Mouse (Mus musculus) embryonic stem cell, embryonic (primary cell): ENCODE measurements around the gene Alkbh2.

ENCODE experiments used
- CTCF ChIA-PET, 4 experiments: fragments of 300-600 bp in 2 of 4; fragments of 350-600 bp in 2 of 4; sonication (Branson Sonifier 250); formaldehyde crosslinking; loops; one replicate each; lab custom pipeline; 2022; ENCODE audit warnings: inconsistent platforms in 2 of 4; lab: Charles Lee
- POLR2A ChIA-PET, 4 experiments: fragments of 300-600 bp in 2 of 4; fragments of 350-600 bp in 2 of 4; sonication (Branson Sonifier 250); formaldehyde crosslinking; loops; one replicate each; lab custom pipeline; 2022; ENCODE audit warnings: antibody characterized with exemption in 4 of 4, inconsistent platforms in 1 of 4; lab: Charles Lee

Gene Alkbh2

DNA sequence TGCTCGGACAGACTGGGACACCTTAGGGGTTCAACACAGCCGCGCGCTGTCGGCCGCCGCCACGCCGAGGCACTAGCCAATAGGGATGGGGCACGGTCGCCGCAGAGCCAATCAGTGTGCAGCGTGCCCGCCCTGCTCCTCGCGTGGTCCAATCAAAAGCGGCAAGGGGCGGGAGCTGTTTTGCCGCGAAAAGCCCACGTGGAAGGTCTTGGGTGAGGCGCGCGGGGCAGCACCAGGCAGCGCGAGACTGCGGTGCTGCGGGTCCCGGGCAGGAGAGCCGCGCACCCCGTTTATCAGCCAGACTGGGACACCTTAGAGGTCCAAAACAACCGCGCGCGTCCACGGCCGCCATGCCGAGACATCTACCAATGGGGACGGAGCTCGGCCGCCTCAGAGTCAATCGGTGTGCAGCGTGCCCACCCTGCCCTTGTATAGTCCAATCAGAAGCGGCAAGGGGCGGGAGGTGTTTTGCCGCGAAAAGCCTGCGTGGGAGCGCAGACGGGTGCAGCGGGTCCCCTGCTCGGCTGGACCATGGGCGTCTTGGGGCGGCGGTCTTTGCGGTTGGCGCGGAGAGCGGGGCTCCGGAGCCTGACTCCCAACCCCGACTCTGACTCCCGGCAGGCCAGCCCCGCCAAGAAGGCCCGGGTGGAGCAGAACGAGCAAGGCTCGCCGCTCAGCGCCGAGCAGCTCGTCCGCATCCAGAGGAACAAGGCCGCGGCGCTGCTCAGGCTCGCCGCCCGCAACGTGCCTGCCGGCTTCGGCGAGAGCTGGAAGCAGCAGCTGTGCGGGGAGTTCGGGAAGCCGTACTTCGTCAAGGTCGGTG is 2.9 kb upstream of the Alkbh2 start:
- CTCF ChIA-PET = interaction anchor here (0.5 to 2.6 kb wide), 26 partner anchors 8 to 375 kb away, joined by 3 to 31 read pairs (median 4); partner anchors contain the start of gene Svop (in 1 of the 4)
- POLR2A ChIA-PET = interaction anchor here (0.6 to 11.0 kb wide), 73 partner anchors 8 to 904 kb away, joined by 3 to 242 read pairs (median 4); partner anchors contain the start of genes Acacb (in 2 of the 4), Mvk (in 2 of the 4), Svop (in 2 of the 4) and Coro1c (in 1 of the 4)

DNA sequence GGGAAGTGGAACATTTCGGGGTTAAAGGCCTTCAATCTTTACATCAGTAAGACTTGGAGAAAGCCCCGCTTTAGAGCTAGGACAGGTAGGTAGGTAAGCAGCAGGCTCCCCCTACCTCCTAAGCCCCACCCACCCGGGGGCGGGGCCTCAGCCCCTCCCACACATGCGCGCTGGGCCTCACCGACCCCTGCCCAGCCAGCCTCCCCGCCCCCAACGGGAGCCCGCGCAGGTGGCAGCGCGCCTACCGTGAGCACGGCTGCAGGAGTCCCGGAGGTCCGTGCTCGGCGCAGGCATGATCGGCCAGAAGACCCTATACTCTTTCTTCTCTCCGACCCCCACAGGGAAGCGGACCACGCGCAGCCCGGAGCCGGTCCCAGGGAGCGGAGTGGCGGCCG is 2.2 kb upstream of the Alkbh2 start, which contains the start of gene Ung:
Ung (plus strand) TSS at position 176 of the 395 bp plus-strand sequence.
- ChIA-PET CTCF (interaction anchor here in 3 of 4 experiments (0.5 to 2.6 kb wide), 18 partner anchors 9 to 626 kb away, joined by 3 to 31 read pairs (median 4); partner anchors contain the start of gene Svop (in 1 of the 3)), POLR2A (interaction anchor here (0.5 to 11.0 kb wide), 58 partner anchors 8 to 903 kb away, joined by 3 to 242 read pairs (median 4); partner anchors contain the start of genes Acacb (in 2 of the 4), Coro1c (in 1 of the 4), Kctd10 (in 1 of the 4) and Mvk (in 1 of the 4))

GRCm38 (mm10) chr5:114129550-114130210 is 1.7 kb upstream of the Alkbh2 start:
- CTCF ChIA-PET = interaction anchor here (0.6 to 2.6 kb wide), 10 partner anchors 9 to 626 kb away, joined by 3 to 31 read pairs (median 5); no protein-coding TSS in a partner anchor
- POLR2A ChIA-PET = interaction anchor here in 3 of 4 experiments (0.5 to 11.0 kb wide), 35 partner anchors 9 to 903 kb away, joined by 3 to 242 read pairs (median 4); partner anchors contain the start of genes Acacb (in 2 of the 3), Kctd10 (in 1 of the 3), Svop (in 1 of the 3) and Tmem211 (in 1 of the 3)

DNA sequence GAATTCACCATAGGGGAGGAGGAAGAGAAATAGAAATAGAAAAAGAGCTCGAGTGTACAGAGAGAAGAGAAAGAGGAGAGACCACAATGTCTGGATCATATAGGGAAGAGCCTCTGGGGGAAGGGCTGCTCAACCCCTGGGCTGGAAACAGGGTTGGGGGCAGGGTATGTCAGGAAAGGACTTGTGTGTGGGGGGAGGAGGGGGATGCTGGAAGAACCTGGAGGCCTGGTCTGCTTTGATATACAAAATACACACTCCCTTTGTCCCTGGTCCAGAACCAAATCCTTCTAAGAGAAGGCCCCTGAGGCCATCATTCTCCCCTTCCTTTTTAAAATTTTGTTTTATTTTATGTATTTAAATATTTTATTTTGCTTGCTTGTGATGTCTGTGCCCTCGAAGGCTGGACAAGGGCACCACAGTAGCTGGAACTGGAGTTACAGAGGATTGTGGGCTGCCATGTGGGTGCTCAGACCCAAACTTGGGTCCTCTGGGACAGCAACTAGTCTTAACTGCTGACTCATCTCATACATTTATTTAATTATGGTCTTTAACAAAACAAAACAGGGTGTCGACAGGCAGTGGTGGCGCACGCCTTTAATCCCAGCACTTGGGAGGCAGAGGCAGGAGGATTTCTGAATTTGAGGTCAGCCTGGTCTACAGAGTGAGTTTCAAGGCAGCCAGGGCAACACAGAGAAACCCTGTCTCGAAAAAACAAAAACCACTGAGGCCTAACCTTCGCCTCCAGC is 1.3 kb downstream of the Alkbh2 start:
- ChIA-PET POLR2A (interaction anchor here (0.6 to 11.0 kb wide), 32 partner anchors 7 to 434 kb away, joined by 3 to 242 read pairs (median 4); partner anchors contain the start of genes Acacb (in 2 of the 4) and Svop (in 1 of the 4)), CTCF (interaction anchor here in 3 of 4 experiments (0.6 to 2.1 kb wide), 10 partner anchors 16 to 433 kb away, joined by 3 to 16 read pairs (median 4); partner anchors contain the start of genes Coro1c (in 1 of the 3) and Svop (in 1 of the 3))

DNA sequence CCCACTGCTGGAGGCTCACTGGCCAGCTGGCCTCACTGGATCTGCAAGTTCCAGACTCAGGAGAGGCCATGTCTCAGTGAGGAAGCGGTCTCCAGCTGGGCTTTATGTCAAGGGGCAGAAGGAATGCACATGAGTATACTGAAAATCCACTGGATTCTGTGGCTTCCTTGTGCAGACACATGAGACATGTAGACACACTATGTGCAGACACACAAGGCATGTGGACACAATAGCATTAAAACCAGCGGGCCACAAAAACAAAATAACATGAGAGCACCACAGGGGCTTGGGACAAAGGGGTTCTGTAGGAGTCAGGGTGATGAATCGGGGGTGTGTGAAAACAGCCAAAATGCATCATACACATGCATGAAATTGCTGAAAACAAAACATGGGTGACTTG is 2.0 kb downstream of the Alkbh2 start:
- CTCF ChIA-PET = interaction anchor here in 1 of 4 experiments (0.9 kb wide), 1 partner anchor 27 kb away, joined by 16 read pairs; no protein-coding TSS in a partner anchor
- POLR2A ChIA-PET = interaction anchor here in 1 of 4 experiments (0.8 to 11.0 kb wide), 4 partner anchors 20 to 80 kb away, joined by 3 to 242 read pairs (median 6); partner anchors contain the start of gene Acacb

DNA sequence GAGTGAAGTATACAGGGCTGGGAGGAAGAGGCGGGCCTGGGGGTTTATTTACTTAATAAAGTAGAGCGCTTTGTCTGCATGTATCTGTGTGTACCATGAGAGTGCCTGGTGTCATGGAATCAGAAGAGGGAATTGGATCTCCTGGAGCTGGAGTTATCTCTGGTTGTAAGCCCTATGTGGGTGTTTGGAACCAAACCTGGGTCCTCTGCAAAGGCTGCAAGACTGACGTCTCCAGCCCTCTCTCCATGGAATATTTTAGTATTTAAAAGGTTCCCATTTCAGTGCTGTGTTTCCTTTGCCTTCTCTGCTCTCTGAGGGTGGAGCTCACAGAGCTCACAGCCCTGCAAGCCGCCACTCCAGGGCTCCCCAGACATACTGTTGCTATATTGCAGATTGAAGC is 8.2 kb downstream of the Alkbh2 start:
- POLR2A ChIA-PET = interaction anchor here in 3 of 4 experiments (0.5 to 2.7 kb wide), 13 partner anchors 8 to 70 kb away, joined by 3 to 15 read pairs (median 6); partner anchors contain the start of genes Alkbh2 (in 2 of the 3) and Ung (in 2 of the 3)
- CTCF ChIA-PET = interaction anchor here in 2 of 4 experiments (0.5 to 1.3 kb wide), 4 partner anchors 11 to 347 kb away, joined by 3 to 12 read pairs (median 4); partner anchors contain the start of genes Iscu (in 1 of the 2), Kctd10 (in 1 of the 2), Sart3 (in 1 of the 2) and Ube3b (in 1 of the 2)

- CTCF ChIA-PET = interaction anchor here in 1 of 4 experiments (1.4 kb wide), 1 partner anchor 14 kb away, joined by 3 read pairs; no protein-coding TSS in a partner anchor
These were observed 11.4 kb downstream of the Alkbh2 start for GRCm38 (mm10) chr5:114116586-114116985.

DNA sequence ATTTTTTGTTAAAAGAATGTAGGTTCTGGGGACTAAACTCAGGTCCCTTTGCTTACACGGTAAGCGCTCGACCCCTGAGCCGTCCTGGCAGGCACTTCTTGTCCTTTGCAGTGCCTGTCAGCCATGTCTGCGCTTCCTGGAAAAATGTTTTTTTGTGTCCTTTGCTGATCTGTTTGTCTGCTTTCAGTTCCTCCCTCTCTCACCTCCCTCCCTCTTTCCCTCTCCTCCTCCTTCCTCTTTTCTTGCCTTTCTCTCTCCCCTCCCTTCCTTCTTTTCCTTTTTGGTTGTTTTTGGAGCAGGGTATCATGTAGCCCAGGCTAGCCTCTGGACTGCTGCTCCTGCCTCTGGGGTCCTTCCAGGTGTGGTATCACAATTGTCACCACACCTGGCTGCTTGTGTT is 13.0 kb downstream of the Alkbh2 start:
- ChIA-PET POLR2A (no interaction called here), CTCF (no interaction called here)

More at GRCm38 (mm10) chr5:114116586-114116985, 11.4 kb downstream of the Alkbh2 start:
- POLR2A ChIA-PET = interaction anchor here in 3 of 4 experiments (0.6 to 1.5 kb wide), 12 partner anchors 8 to 25 kb away, joined by 3 to 6 read pairs (median 3); partner anchors contain the start of genes Svop (in 2 of the 3) and Alkbh2 (in 1 of the 3)

DNA sequence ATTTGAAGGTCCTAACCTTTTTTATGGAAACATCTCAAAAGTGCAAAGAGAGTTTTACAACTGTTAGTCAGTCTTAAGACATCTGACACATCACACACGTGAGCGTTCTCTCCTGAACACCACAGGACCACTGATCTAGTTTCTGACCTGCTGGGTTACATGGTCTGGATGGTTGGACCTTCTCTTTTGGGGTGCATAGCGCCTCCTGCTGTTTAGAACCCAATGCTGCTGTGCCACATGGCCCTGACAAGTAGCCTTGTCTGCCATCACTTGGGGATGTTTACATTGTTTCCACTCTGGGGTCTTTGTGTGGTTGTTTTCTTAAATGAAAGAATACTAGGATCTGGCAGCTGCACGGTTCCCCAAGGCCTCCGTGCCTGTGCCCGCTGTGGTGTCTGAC is 14.7 kb downstream of the Alkbh2 start:
- ChIA-PET CTCF (interaction anchor here in 1 of 4 experiments (0.7 kb wide), 1 partner anchor 18 kb away, joined by 3 read pairs; no protein-coding TSS in a partner anchor), POLR2A (interaction anchor here in 2 of 4 experiments (0.7 to 1.0 kb wide), 2 partner anchors 17 to 18 kb away, joined by 3 to 6 read pairs; no protein-coding TSS in a partner anchor)

GRCm38 (mm10) chr5:114106391-114106935 is 21.6 kb downstream of the Alkbh2 start:
- ChIA-PET CTCF (interaction anchor here in 2 of 4 experiments (0.6 to 1.2 kb wide), 3 partner anchors 147 to 356 kb away, joined by 3 to 7 read pairs (median 3); no protein-coding TSS in a partner anchor), POLR2A (interaction anchor here in 2 of 4 experiments (0.6 to 1.2 kb wide), 5 partner anchors 10 to 360 kb away, joined by 3 to 5 read pairs (median 4); no protein-coding TSS in a partner anchor)

DNA sequence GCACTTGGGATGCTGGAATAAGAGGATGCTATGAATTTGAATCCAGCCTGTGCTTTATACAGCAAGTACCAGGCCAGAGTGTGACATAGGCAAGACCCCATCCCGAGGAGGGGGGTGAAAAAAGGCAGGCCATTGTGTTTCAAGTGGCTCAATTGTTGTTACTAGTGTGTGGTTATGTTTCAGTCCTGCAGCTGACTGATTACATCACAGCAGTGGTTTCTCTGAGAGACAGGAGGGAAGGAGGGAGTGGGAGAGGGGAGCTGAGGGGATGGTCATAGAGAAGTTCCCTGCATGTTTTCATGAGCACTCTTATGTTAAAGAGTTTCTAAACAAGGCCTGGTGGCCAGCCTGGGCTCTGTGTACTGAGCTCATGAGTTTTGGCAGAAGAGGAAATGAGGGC is 25.2 kb downstream of the Alkbh2 start:
- POLR2A ChIA-PET = interaction anchor here in 1 of 4 experiments (1.0 to 1.6 kb wide), 2 partner anchors 22 to 598 kb away, joined by 3 to 6 read pairs; no protein-coding TSS in a partner anchor
- CTCF ChIA-PET = no interaction called here

DNA sequence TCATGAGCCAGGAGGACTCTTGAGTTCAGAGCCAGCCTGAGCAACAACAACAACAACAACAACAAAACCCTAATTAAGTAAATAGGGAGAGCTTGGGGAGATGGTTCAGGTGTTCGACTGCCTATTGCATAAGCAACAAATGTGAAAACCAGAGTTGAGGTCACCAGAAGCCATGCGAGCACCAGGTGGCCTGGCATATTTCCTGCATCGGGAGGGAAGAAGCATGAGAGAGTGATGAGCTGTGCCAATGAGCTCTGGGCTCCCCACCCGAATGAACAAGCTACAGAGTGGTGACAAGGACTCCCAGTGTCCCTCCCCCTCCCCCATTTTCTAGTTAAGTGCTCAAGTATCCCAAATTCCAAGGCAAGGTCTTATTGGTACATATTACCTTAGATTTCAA is 26.1 kb downstream of the Alkbh2 start:
- POLR2A ChIA-PET = interaction anchor here in 1 of 4 experiments (1.0 to 1.6 kb wide), 2 partner anchors 23 to 597 kb away, joined by 3 to 6 read pairs; no protein-coding TSS in a partner anchor
- CTCF ChIA-PET = interaction anchor here in 1 of 4 experiments (0.7 kb wide), 1 partner anchor 16 kb away, joined by 3 read pairs; no protein-coding TSS in a partner anchor

DNA sequence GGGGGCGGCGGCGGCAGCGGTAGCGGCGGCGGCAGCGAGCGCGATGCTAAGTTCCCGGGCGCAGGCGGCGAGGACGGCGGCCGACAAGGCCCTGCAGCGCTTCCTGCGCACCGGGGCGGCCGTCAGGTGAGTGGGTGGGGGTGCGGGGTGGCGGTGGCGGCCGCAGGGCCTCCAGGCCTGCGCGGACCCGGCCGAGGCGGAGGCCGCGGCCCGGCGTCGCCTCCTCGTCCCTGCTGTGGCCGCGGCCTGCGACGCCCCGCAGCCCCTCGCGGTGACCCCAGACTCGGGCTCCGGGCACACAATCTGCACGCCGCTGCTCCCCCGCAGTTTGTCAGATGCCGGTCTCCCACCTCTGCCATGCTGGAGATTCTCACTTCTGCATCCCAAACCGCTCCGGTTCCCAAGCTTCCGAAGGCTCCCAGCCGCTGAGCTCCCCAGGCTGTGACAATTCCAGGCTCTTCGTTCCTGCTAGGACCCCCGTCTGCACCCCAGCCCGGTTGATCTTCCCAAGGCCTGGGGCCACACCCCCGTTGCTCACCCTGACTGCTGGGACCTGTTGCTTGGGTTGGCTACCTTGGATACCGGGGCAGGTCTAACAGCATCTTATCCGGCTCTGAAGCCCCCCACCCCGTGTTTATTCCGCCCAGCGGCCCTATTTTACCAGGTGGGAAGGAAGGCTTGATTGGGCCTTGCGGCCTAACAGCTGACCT is 27.5 kb downstream of the Alkbh2 start:
- ChIA-PET POLR2A (interaction anchor here in 3 of 4 experiments (0.5 to 1.6 kb wide), 18 partner anchors 9 to 267 kb away, joined by 3 to 7 read pairs (median 3); partner anchors contain the start of genes Svop (in 3 of the 3), Alkbh2 (in 2 of the 3) and Ung (in 1 of the 3)), CTCF (interaction anchor here in 3 of 4 experiments (0.9 to 1.0 kb wide), 5 partner anchors 9 to 53 kb away, joined by 3 read pairs; partner anchors contain the start of gene Svop (in 1 of the 3))

GRCm38 (mm10) chr5:114099709-114100389 is 28.2 kb downstream of the Alkbh2 start:
- POLR2A ChIA-PET = interaction anchor here in 3 of 4 experiments (0.5 to 1.6 kb wide), 17 partner anchors 8 to 869 kb away, joined by 3 to 7 read pairs (median 3); partner anchors contain the start of genes Svop (in 3 of the 3), Alkbh2 (in 2 of the 3) and Ung (in 1 of the 3)
- CTCF ChIA-PET = interaction anchor here (0.7 to 1.0 kb wide), 5 partner anchors 8 to 553 kb away, joined by 3 read pairs; partner anchors contain the start of gene Svop (in 1 of the 4)
